Mouse (Mus musculus): ENCODE data around the gene Gpx2.

The Gpx2 gene

GRCm38 (mm10) chr12:76752652-76753318 lies 42.6 kb downstream of the Gpx2 start:
- peak; percentile 75 for DNase-seq (ENCODE audit: low spot score)

- DNase-seq (ENCODE audit: low spot score) = no peak
Measured at GRCm38 (mm10) chr12:76750866-76751459, 44.4 kb downstream of the Gpx2 start.

Data from left cerebral cortex, adult 11 months (tissue).